Mouse (Mus musculus): ENCODE measurements around the gene Pdcl.

DNA sequence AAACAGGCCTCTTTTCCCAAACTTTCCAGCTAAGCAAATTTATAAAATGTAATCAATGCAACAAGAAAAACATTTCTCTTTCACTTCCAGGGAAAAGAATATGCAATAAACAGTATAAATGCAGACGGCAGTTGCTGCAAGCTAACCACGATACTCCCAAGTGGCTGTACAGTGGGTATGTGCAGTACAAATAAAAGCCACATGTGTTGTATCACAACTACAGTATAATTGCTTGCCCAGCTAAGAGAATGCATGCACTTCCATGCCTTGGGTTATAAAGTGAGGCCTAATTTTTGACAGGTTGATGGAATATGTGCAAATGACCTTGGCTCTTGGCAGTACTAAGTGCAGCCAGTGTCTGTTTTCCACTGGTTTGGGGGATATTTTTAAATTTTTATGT is 11.5 kb upstream of the Pdcl start:
- TF ChIP-seq RAD21 (IDR thresholded peaks at IDR 0.05; ENCODE audit: low read depth, low read length) (no peak), CTCF (IDR thresholded peaks at IDR 0.05 in 2 of 3, conservative IDR thresholded peaks at IDR 0.05 in 1 of 3; ENCODE audit: control insufficient read depth in 1 of 3, insufficient read depth in 1 of 3, low read depth in 2 of 3, low read length in 3 of 3, poor library complexity in 1 of 3, severe bottlenecking in 1 of 3) (no peak), ELF1 (IDR thresholded peaks at IDR 0.05; ENCODE audit: low read depth, low read length) (no peak), TBP (IDR thresholded peaks at IDR 0.05; ENCODE audit: low read depth, low read length) (no peak), EP300 (IDR thresholded peaks at IDR 0.05; ENCODE audit: low read depth in 1 of 2, low read length in 2 of 2) (no peak)
